Mouse (Mus musculus): ENCODE measurements around the gene Nuak1.

Gene Nuak1

GRCm38 (mm10) chr10:84408965-84409660 lies 31.3 kb downstream of the Nuak1 start:
- DNase-seq (ENCODE audit: low spot score in 2 of 2): no peak

DNA sequence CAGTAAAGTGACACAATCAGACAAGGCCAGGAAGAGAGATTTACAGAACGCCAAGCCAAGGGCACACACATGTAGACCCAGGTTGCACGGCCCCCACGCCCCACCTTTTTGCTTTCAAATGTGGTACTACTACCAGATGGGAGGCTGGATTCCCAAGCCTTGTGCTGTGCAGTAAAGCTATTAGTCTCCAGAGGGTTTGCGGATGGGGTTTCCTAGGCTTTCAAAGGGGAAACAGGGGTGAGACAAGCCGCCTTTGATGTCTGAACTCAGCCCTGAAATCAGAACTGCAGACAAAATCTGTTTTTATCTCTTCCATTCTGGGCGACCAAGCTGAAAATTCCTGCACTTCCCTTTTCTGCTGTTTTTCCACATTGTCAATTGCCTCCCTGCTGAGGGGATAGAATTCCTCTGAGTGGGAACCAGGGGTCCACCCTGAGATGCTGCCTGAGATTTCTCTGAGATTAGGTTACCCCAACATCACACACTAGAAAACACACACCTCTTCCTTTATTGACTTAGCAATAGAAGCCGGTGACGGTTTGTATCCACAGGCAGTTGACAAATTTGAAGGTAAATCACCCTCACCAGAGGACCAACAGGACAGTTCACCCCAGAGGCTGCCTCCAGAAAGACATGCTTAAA lies 35.1 kb downstream of the Nuak1 start:
- DNase-seq (ENCODE audit: low spot score in 2 of 2): no peak

GRCm38 (mm10) chr10:84401907-84402371 lies 38.5 kb downstream of the Nuak1 start:
- DNase-seq (ENCODE audit: low spot score in 2 of 2): peak in 1 of 2 experiments; percentile 13

GRCm38 (mm10) chr10:84401189-84401588 lies 39.2 kb downstream of the Nuak1 start:
- no peak for DNase-seq (ENCODE audit: low spot score in 2 of 2)

DNA sequence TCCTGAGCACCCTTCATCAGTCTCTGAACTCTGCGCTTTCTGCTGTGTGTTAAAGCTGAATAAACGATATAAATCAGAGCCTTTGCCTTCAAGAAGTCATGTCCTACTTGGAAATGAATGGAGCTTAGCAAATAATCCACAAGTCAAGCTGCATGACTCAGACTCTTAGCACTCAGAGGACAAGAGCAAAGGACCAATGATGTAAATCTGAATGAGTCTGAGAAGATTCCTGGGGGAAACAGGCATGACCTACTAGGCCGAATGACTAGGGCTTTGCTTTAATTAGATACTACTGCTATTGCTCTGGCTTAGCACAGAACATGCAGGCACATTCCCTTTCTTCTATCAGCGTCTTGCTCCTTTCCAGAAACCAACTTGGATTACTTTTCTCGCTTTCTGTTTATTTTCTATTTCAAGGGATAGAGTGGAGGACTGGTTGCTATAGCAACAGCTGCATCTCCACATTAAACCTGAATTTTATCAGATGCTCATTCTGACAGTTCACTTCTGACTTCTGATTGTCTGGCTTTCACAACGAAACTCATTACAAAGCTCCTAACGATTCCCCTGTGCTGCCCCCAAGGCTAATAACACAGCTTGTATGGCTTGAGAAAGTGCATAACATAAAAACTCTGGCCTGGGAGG lies 40.2 kb downstream of the Nuak1 start:
- no peak for DNase-seq (ENCODE audit: low spot score in 2 of 2)

GRCm38 (mm10) chr10:84397276-84397675 lies 43.1 kb downstream of the Nuak1 start:
- no peak for DNase-seq (ENCODE audit: low spot score in 2 of 2)

- no peak for DNase-seq (ENCODE audit: low spot score in 2 of 2)
Measured at GRCm38 (mm10) chr10:84395885-84396659, 44.3 kb downstream of the Nuak1 start.

GRCm38 (mm10) chr10:84395259-84395658 lies 45.1 kb downstream of the Nuak1 start:
- DNase-seq (ENCODE audit: low spot score in 2 of 2): no peak

DNA sequence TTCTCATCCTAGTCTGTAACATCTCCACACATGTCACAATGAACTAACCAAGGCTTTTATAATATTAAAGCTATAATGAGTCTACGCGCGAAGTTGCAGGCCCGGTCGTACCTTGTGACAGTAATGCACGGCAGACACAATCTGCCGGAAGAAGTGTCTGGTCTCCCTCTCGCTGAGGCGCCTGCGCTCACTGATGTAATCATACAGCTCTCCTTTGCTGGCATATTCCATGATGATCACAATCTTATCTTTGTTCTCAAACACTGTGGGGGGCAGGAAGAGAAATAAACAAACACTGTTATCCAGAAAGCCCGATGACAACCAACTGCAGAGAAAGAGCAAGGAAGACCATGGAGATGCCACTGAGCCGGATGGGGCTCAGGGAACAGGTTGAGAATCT lies 46.5 kb downstream of the Nuak1 start:
- no peak for DNase-seq (ENCODE audit: low spot score in 2 of 2)

GRCm38 (mm10) chr10:84393405-84393804 lies 47.0 kb downstream of the Nuak1 start:
- DNase-seq (ENCODE audit: low spot score in 2 of 2): no peak

- no peak for DNase-seq (ENCODE audit: low spot score in 2 of 2)
Measured at GRCm38 (mm10) chr10:84392723-84393081, 47.7 kb downstream of the Nuak1 start.

GRCm38 (mm10) chr10:84392027-84392722 lies 48.2 kb downstream of the Nuak1 start:
- no peak for DNase-seq (ENCODE audit: low spot score in 2 of 2)

DNA sequence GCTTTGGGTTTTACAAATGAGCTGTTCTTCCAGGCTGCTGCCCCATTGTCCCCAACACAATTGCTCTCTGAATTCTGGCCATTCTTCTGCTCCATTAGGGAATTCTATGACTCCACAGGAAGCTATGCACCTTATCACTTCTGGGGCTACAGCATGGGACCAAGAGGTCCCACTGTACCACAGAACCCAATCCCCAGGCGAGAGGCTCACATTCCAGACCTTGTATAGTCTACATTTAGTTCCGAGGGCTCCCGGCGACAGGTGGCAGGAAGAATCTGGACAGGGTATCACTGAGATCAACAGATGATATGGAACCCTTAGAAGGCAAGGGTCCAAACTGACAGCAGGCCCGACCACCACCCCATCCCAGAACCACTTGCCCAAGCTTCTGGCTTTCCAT lies 50.7 kb downstream of the Nuak1 start:
- no peak for DNase-seq (ENCODE audit: low spot score in 2 of 2)

DNA sequence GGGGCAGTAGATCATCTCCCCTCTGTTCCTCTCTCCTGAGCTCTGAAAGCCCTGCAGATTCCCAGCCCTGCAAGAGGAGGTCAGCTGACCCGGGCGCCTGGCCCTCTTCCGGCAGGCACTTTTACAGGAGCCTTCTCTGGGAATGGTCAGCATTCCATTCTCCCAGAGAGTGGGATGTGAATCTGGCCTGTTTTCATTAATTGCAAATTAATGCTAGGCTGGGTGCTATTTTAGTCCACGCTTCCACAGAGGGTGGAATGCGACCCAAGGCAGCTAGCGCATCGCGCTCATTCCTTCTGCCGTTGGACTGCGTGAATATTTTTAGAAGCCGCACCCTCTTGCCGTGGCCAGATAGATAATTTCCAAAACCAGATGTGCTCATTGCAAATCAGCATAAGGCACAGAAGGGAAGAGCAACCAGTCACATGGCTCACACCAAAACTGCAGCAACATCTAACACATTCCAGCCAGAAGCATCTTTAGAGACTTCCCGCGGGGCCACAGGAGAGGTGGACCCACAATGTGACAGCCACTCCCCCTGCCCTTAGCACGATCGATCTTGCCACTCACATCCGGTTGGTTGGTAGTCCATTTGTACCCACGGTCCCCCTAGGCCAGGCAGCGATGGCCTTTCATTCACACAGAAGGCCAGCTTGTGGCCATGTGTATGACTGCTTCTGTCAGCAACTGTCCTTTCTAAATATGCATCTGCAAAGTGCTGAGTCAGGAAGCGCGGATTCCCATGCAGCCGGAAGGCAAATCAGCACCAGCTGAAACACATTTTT lies 51.8 kb downstream of the Nuak1 start:
- peak in 1 of 2 experiments; percentile 18 for DNase-seq (ENCODE audit: low spot score in 2 of 2)

DNA sequence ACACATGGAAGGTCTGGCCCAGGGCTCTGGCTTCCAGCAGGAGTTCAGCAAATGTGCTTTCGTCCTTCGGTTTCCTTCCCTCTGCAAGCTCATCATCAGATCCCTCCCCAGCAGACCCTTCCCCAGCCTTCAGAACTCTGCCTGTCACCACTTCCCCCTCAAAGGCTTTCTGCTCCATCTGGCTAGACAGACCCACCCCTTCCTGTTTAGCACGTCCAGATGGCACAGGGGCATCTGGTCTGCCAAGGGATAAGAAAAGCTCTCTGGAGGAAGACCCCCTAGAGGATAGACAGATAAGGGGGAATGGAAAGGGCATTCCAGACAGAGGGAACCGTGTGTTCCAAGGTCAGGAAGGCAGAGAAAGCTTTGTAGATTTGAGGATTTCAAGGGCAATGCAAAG lies 53.1 kb downstream of the Nuak1 start:
- DNase-seq (ENCODE audit: low spot score in 2 of 2): no peak

DNA sequence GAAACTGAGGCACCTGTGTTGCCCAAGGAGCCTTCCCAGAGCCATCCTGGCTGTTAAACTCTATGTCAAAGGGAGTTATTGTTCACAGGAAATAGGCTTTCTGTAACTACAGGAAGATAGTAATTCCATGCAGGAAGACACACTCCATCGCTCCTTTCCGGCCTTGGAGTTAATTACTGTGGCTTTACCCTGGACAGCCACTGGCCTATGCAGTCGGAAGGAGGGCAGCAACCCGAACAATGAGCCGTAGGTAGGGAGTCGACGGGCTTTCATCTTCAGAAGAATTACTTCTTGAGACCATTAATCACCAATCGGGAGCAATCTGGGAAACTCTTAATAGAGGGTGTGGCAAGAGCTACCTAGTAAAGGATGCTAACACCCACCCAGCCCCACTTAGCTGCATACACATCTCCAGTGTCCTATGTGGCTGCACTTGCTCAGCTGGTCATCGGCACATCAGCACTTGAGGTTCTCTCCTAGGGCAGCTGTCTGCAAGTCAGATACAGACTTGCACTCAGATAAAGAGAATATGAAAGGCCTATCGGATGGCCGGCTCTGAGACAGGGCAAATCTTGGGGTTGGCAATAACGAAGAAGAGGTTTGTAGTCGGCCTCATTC lies 53.7 kb downstream of the Nuak1 start:
- DNase-seq (ENCODE audit: low spot score in 2 of 2): no peak

DNA sequence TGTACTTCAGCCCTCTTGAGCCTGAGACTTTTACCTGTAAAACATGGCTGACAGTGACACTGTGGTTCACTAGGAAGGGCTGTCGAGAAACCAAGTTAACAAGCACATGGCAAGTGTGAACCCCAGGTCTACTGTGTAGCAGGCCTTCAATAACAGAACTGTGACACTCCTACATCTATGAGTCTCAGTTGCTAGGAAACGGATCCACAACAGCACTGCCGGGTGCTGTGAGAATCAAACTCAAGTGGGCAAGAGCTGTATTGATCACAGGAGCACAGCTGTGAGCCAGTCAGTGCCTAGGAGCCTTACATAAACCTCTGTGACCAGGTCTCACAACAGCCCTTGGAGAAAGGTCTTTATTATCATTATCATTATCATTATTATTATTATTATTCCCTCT lies 54.2 kb downstream of the Nuak1 start:
- DNase-seq (ENCODE audit: low spot score in 2 of 2): no peak

- no peak for DNase-seq (ENCODE audit: low spot score in 2 of 2)
Measured at GRCm38 (mm10) chr10:84384761-84385160, 55.6 kb downstream of the Nuak1 start.

DNA sequence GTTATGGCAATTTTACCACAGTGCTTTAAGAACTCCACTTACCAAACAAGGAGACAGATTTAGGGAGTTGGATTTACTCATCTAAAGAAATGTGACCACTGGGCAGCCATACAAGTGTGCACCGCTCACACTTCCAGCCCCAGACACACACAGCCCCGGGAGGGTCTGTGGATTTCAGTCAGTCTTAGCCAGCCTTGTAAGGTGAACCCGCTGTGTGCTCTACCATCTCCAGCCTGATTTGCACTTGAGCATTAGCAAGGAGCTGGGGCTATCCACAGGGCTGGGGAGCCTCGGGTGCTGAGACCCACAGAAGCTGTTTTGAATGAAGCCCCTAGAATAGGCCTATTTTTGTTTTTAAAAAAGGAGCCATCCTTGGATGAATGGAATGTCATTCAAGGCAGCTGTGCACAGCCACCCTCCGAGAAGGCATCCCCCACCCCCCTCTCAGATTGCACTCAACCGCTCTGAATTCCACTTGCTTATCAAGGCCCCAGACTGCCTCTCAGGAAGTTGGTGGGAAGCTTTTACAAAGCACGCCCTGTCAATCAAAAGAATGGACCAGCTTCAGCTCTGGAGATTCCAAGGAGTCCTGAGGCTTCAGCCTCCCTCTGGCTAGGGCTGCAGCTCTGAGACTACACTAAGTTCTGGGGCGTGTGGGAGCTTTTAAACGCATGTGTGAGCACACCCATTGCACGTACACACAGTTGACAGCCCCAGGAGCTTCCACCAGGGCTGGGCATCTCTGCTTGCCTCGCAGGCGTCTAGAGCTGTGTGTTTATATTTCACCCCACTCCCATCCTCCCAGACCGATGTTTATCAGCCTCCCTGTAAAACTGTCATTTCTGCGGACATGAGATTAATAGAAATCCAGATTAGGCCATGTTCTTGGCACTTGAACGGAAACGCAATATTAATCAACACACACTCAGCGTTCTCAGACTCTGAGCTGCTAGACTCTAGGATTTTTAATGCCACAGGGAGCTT lies 57.2 kb downstream of the Nuak1 start:
- no peak for DNase-seq (ENCODE audit: low spot score in 2 of 2)
